Comparison of ENCODE assay signal across 8 mouse cellular contexts in the genomic region with DNA sequence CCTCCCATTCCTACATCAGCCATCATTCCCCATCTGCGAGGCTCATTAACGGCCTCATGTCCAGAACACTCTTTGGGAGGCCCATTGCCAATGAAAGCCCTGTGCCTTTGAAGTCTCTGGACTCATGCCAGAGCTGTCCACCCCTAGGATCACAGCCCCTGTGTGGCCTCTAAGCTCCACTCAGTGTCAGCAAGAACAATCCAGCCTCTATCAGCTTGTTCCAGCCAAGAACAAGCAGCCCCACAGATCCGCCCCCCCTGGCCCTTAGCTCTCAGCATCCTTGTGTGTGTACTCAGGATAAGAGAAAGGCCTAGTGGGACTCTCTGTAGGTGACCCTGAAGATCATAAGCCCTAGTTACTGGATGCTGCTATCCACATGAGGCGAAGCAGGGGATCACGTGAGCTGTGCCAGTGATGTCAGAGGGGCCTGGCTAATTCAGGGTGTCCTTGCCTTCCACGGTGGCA.
A peak's percentile ranks its signal among the peaks of the same experiment; 100 is the strongest.
DNase-seq lines count a peak whose midpoint lies in the region; ATAC-seq and TF ChIP-seq lines count a peak whose summit lies in the region.

No protein-coding gene starts in this region.

- no peak overlapping the region for H3K27ac ChIP-seq in lung, embryonic 16.5 days (ENCODE audit: low read length)
- no peak overlapping the region; the same call in 1 of the 2 replicates for H3K27ac ChIP-seq in limb, embryonic 12.5 days
- no peak overlapping the region for H3K27ac ChIP-seq in stomach, embryonic 14.5 days (ENCODE audit: low read length)
- no peak overlapping the region for H3K27ac ChIP-seq in thymus, adult 2 months (ENCODE audit: control insufficient read depth, insufficient read depth, low read length)

- H3K36me3 ChIP-seq in lung, embryonic 16.5 days (ENCODE audit: control insufficient read depth, insufficient read depth, low read length): no peaks in the 10 kb centered on the region
- no peaks in the 10 kb centered on the region for H3K36me3 ChIP-seq in limb, embryonic 12.5 days
- H3K36me3 ChIP-seq in stomach, embryonic 14.5 days (ENCODE audit: control insufficient read depth, insufficient read depth, low read length): no peaks in the 10 kb centered on the region
- no peaks in the 10 kb centered on the region for H3K36me3 ChIP-seq in thymus, adult 2 months (ENCODE audit: control insufficient read depth, insufficient read depth, low read length)

- peak; percentile 71 for ATAC-seq in lung, embryonic 16.5 days (ENCODE audit: low read depth)
- peak; percentile 60 for ATAC-seq in limb, embryonic 12.5 days (ENCODE audit: insufficient number of reproducible peaks, insufficient read depth, low FRiP score, low TSS enrichment, low read depth)
- peak; percentile 12; the same call in 1 of the 2 replicates for ATAC-seq in stomach, embryonic 14.5 days (ENCODE audit: insufficient number of reproducible peaks, insufficient read depth, low FRiP score, low read depth)

- no peak for DNase-seq in lung, adult 2 months
- peak; percentile 43 to 80 for DNase-seq in heart, adult 9 months (ENCODE audit: low spot score in 2 of 2)
- no peak for DNase-seq in frontal cortex, postnatal 25 days (ENCODE audit: low spot score in 2 of 2)
- DNase-seq in thymus, adult 2 months: no peak
- DNase-seq in cerebellum, adult 9-10 months: no peak

- no peak overlapping the region for H3K9ac ChIP-seq in lung, embryonic 16.5 days (ENCODE audit: low read length)
- H3K9ac ChIP-seq in limb, embryonic 12.5 days (replicated peaks): no peak overlapping the region
- H3K9ac ChIP-seq in stomach, embryonic 14.5 days (replicated peaks; ENCODE audit: low read depth, low read length): no peak overlapping the region

- no peak for TF ChIP-seq POLR2A in lung, adult 2 months (IDR thresholded peaks at IDR 0.05; ENCODE audit: borderline replicate concordance, extremely low read depth, low read depth, low read length)
- TF ChIP-seq POLR2A in thymus, adult 2 months (IDR thresholded peaks at IDR 0.05; ENCODE audit: control insufficient read depth, extremely low read depth, insufficient read depth, low read length, poor library complexity): no peak

- no peaks in the 10 kb centered on the region for H3K9me3 ChIP-seq in lung, embryonic 16.5 days (ENCODE audit: control insufficient read depth, low read length)
- H3K9me3 ChIP-seq in limb, embryonic 12.5 days: no peaks in the 10 kb centered on the region
- no peaks in the 10 kb centered on the region for H3K9me3 ChIP-seq in stomach, embryonic 14.5 days (ENCODE audit: control insufficient read depth, low read depth, low read length)

- no peak overlapping the region for H3K4me3 ChIP-seq in lung, embryonic 16.5 days (ENCODE audit: low read length)
- no peak overlapping the region for H3K4me3 ChIP-seq in lung, adult 2 months (replicated peaks; ENCODE audit: extremely low read depth, low read depth, low read length)
- H3K4me3 ChIP-seq in limb, embryonic 12.5 days (replicated peaks): no peak overlapping the region
- no peak overlapping the region for H3K4me3 ChIP-seq in stomach, embryonic 14.5 days (ENCODE audit: low read depth, low read length)
- no peak overlapping the region for H3K4me3 ChIP-seq in thymus, adult 2 months (ENCODE audit: control insufficient read depth, insufficient read depth, low read length)

- TF ChIP-seq CTCF in lung, adult 2 months (IDR thresholded peaks at IDR 0.05; ENCODE audit: insufficient read depth, low read length): no peak
- no peak for TF ChIP-seq CTCF in thymus, adult 2 months (IDR thresholded peaks at IDR 0.05; ENCODE audit: borderline replicate concordance, control insufficient read depth, extremely low read depth, insufficient read depth, low read length, poor library complexity)

- H3K27me3 ChIP-seq in lung, embryonic 16.5 days (ENCODE audit: control insufficient read depth, insufficient read depth, low read depth, low read length): no peaks in the 10 kb centered on the region
- 0 out of 2 replicates have a peak, but pooled peaks cover 6% of the 10 kb centered on the region for H3K27me3 ChIP-seq in limb, embryonic 12.5 days
- no peaks in the 10 kb centered on the region for H3K27me3 ChIP-seq in stomach, embryonic 14.5 days (ENCODE audit: control insufficient read depth, insufficient read depth, low read length)
- H3K27me3 ChIP-seq in thymus, adult 2 months (ENCODE audit: control insufficient read depth, insufficient read depth, low read length): no peaks in the 10 kb centered on the region

- H3K4me2 ChIP-seq in lung, embryonic 16.5 days (ENCODE audit: low read depth, low read length): no peak overlapping the region
- H3K4me2 ChIP-seq in limb, embryonic 12.5 days: no peak overlapping the region
- no peak overlapping the region for H3K4me2 ChIP-seq in stomach, embryonic 14.5 days (replicated peaks; ENCODE audit: low read depth, low read length)

- 23% methylated on average over 6 of the region's 6 CpGs for WGBS in lung, embryonic 16.5 days
- 65% methylated on average over 6 of the region's 6 CpGs for WGBS in lung, adult 2 months
- WGBS in limb, embryonic 12.5 days: 41% methylated on average over 6 of the region's 6 CpGs
- WGBS in stomach, embryonic 14.5 days: 48% methylated on average over 6 of the region's 6 CpGs
- 90% methylated on average over 6 of the region's 6 CpGs for WGBS in thymus, adult 2 months

- H3K4me1 ChIP-seq in lung, embryonic 16.5 days (replicated peaks; ENCODE audit: control insufficient read depth, insufficient read depth, low read length): peaks cover 21% of the 10 kb centered on the region
- H3K4me1 ChIP-seq in lung, adult 2 months (ENCODE audit: control insufficient read depth, insufficient read depth, low read length): no peaks in the 10 kb centered on the region
- peaks cover 19% of the 10 kb centered on the region for H3K4me1 ChIP-seq in limb, embryonic 12.5 days (replicated peaks)
- peaks cover 8% of the 10 kb centered on the region; the same call in 1 of the 2 replicates for H3K4me1 ChIP-seq in stomach, embryonic 14.5 days (ENCODE audit: control insufficient read depth, insufficient read depth, low read length)
- H3K4me1 ChIP-seq in thymus, adult 2 months (replicated peaks; ENCODE audit: control insufficient read depth, insufficient read depth, low read length): no peaks in the 10 kb centered on the region

Comparison
In these comparisons a context has a peak if more than half of its experiments do, and no peak if none do; other contexts are left out.
1. ATAC-seq: peak in every context shown above with its lines; median percentile 71 in lung, embryonic 16.5 days; 60 in limb, embryonic 12.5 days; 12 in stomach, embryonic 14.5 days.
2. DNase-seq: peak in heart, adult 9 months (2 of 2); none in lung, adult 2 months (single experiment), frontal cortex, postnatal 25 days (0 of 2), thymus, adult 2 months (single experiment) and cerebellum, adult 9-10 months (single experiment).